Comparison of ENCODE assay signal across 10 mouse cellular contexts in the genomic region with DNA sequence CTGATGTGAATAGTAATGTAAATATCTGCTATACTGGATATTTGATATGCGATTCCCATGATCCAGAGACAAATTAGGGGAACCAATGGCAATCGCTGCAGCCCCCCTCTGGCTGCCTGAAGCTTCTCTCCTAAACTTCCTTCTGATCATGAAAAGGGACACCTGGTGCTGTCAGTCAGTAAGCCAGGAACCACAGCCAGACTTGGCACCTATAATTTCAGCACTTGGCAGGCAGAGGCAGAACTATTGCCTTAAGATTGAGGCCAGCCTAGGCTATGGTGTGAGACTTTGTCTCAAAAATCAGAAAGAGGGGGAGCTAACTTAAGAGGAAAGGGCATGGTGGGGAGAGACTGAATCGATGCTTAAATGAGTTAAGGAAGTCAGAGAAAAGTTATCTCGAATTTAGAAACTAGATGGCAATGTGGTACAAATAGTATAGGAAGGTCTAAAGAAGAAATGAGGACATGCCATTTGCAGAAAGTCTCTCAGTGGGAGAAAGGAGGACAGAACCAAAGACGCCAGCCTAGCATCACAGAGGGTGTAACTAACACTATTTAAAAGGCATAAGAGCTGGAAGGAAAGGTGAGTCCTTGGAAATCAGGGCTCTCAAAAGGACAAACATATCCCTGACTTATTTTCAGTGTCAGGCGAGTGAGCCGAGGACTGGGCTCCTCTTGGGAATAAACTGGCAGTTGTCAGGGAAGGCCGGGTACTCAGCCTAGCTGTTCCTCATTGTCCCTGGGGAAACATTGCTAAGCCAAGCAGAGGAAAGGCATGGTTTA. TPM values are rescaled to one million over a fixed set of nuclear protein-coding genes. Genes with fewer than 3 reads are reported as not detected.
DNase-seq lines count a peak whose midpoint lies in the region; ATAC-seq lines count a peak whose summit lies in the region.
"Had no signal": no experiment of that assay in that cellular context is flagged by ENCODE, and none has a peak within 500 bp of the region (broad histone marks: within the 10 kb centered on the region; RNA-seq: fewer than 3 reads in every experiment).

No protein-coding gene starts in this region.

- H3K27ac ChIP-seq in hindbrain, embryonic 13.5 days = no peak overlapping the region
- H3K27ac ChIP-seq in hindbrain, embryonic 12.5 days = no peak overlapping the region
- no peak overlapping the region for H3K27ac ChIP-seq in midbrain, embryonic 16.5 days (ENCODE audit: low read length)
- H3K27ac ChIP-seq: kidney, embryonic 15.5 days; limb, embryonic 13.5 days had no signal

- peak; percentile 60 for DNase-seq in adrenal gland, postnatal 14 days
- no peak for DNase-seq in adrenal gland, postnatal 4 days (ENCODE audit: low spot score in 2 of 2)
- DNase-seq in gastrocnemius, postnatal 10 days = peak; percentile 41
- peak; percentile 39 for DNase-seq in lung, postnatal 25 days (ENCODE audit: low spot score)

- H3K4me1 ChIP-seq in hindbrain, embryonic 13.5 days (replicated peaks) = 0 out of 2 replicates have a peak, but pooled peaks cover 13% of the 10 kb centered on the region
- no peaks in the 10 kb centered on the region for H3K4me1 ChIP-seq in hindbrain, embryonic 12.5 days
- no peaks in the 10 kb centered on the region for H3K4me1 ChIP-seq in midbrain, embryonic 16.5 days (ENCODE audit: control insufficient read depth, insufficient read depth, low read length)
- H3K4me1 ChIP-seq: kidney, embryonic 15.5 days; limb, embryonic 13.5 days had no signal

- 66% methylated on average over 8 of the region's 8 CpGs for WGBS in hindbrain, embryonic 13.5 days
- 68% methylated on average over 8 of the region's 8 CpGs for WGBS in hindbrain, embryonic 12.5 days
- WGBS in midbrain, embryonic 16.5 days = 62% methylated on average over 8 of the region's 8 CpGs

- no peaks in the 10 kb centered on the region for H3K9me3 ChIP-seq in hindbrain, embryonic 13.5 days
- no peaks in the 10 kb centered on the region for H3K9me3 ChIP-seq in hindbrain, embryonic 12.5 days (replicated peaks)
- H3K9me3 ChIP-seq in midbrain, embryonic 16.5 days (replicated peaks; ENCODE audit: control insufficient read depth, low read length, poor library complexity, severe bottlenecking) = no peaks in the 10 kb centered on the region
- H3K9me3 ChIP-seq: kidney, embryonic 15.5 days had no signal

- 0 out of 2 replicates have a peak overlapping the region, but pooled peaks have one; percentile 20 for H3K9ac ChIP-seq in hindbrain, embryonic 13.5 days
- no peak overlapping the region for H3K9ac ChIP-seq in hindbrain, embryonic 12.5 days
- no peak overlapping the region for H3K9ac ChIP-seq in midbrain, embryonic 16.5 days (ENCODE audit: low read depth, low read length)
- H3K9ac ChIP-seq: kidney, embryonic 15.5 days; limb, embryonic 13.5 days had no signal

- H3K36me3 ChIP-seq in hindbrain, embryonic 13.5 days = peaks cover 24% of the 10 kb centered on the region
- H3K36me3 ChIP-seq in hindbrain, embryonic 12.5 days = peaks cover 13% of the 10 kb centered on the region
- 0 out of 2 replicates have a peak, but pooled peaks cover 2% of the 10 kb centered on the region for H3K36me3 ChIP-seq in midbrain, embryonic 16.5 days (ENCODE audit: control insufficient read depth, insufficient read depth, low read length)

- no peak overlapping the region for H3K4me3 ChIP-seq in hindbrain, embryonic 13.5 days
- no peak overlapping the region for H3K4me3 ChIP-seq in hindbrain, embryonic 12.5 days
- no peak overlapping the region for H3K4me3 ChIP-seq in midbrain, embryonic 16.5 days (ENCODE audit: low read depth, low read length)
- H3K4me3 ChIP-seq: kidney, embryonic 15.5 days; limb, embryonic 13.5 days had no signal

- no peak for ATAC-seq in hindbrain, embryonic 13.5 days (ENCODE audit: low FRiP score)
- no peak for ATAC-seq in hindbrain, embryonic 12.5 days (ENCODE audit: low FRiP score)
- no peak for ATAC-seq in monocyte, adult 5-6 weeks (replicated peaks; ENCODE audit: insufficient number of reproducible peaks, low FRiP score, low TSS enrichment, poor library complexity, severe bottlenecking)
- ATAC-seq in midbrain, embryonic 16.5 days = no peak

- no peak overlapping the region for H3K4me2 ChIP-seq in hindbrain, embryonic 13.5 days
- no peak overlapping the region for H3K4me2 ChIP-seq in hindbrain, embryonic 12.5 days (replicated peaks)
- no peak overlapping the region for H3K4me2 ChIP-seq in midbrain, embryonic 16.5 days (ENCODE audit: low read length)
- H3K4me2 ChIP-seq: kidney, embryonic 15.5 days; limb, embryonic 13.5 days had no signal

- no peaks in the 10 kb centered on the region for H3K27me3 ChIP-seq in hindbrain, embryonic 13.5 days
- H3K27me3 ChIP-seq in hindbrain, embryonic 12.5 days = no peaks in the 10 kb centered on the region
- H3K27me3 ChIP-seq in midbrain, embryonic 16.5 days (ENCODE audit: control insufficient read depth, insufficient read depth, low read depth, low read length) = no peaks in the 10 kb centered on the region
- H3K27me3 ChIP-seq: kidney, embryonic 15.5 days; limb, embryonic 13.5 days had no signal

RNA-seq across cellular contexts. Expression of a gene that starts 14.3 kb away (rescaled TPM):
- 2.3 and 2.8 TPM in 2 replicates for total RNA-seq in adrenal gland, postnatal 14 days (2021)
- 1 to 10 TPM; 5.4 to 5.6 TPM for total RNA-seq in adrenal gland, postnatal 4 days (2021)
- 31.2 and 46.2 TPM in 2 replicates for polyA plus RNA-seq in hindbrain, embryonic 13.5 days (2015; fragmentation: Nextera tagmentation; extraction: Ambion mirVana)
- polyA plus RNA-seq in hindbrain, embryonic 12.5 days (2016; fragmentation: Nextera tagmentation; extraction: Ambion mirVana) = 55.5 and 58.3 TPM in 2 replicates
- total RNA-seq in gastrocnemius, postnatal 10 days (2021) = 1 to 10 TPM; 7.1 to 8.5 TPM
- total RNA-seq in monocyte, adult 5-6 weeks (2017) = not detected in 3 replicates
- polyA plus RNA-seq in midbrain, embryonic 16.5 days (2015; fragmentation: Nextera tagmentation; extraction: Ambion mirVana) = 42.6 and 55.6 TPM in 2 replicates

RNA-seq across cellular contexts. Expression of a gene that starts 24.4 kb away (rescaled TPM):
- 416 and 423 TPM in 2 replicates for total RNA-seq in adrenal gland, postnatal 14 days (2021)
- total RNA-seq in adrenal gland, postnatal 4 days (2021) = 100 to 1,000 TPM; 177 to 190 TPM
- polyA plus RNA-seq in hindbrain, embryonic 13.5 days (2015; fragmentation: Nextera tagmentation; extraction: Ambion mirVana) = 258 and 261 TPM in 2 replicates
- 209 TPM in 2 replicates for polyA plus RNA-seq in hindbrain, embryonic 12.5 days (2016; fragmentation: Nextera tagmentation; extraction: Ambion mirVana)
- total RNA-seq in gastrocnemius, postnatal 10 days (2021) = 100 to 1,000 TPM; 153 to 155 TPM
- 117 to 151 TPM (median 134 TPM) in 3 replicates for total RNA-seq in monocyte, adult 5-6 weeks (2017)
- polyA plus RNA-seq in midbrain, embryonic 16.5 days (2015; fragmentation: Nextera tagmentation; extraction: Ambion mirVana) = 248 and 250 TPM in 2 replicates

RNA-seq across cellular contexts. Expression of a gene that starts 33.2 kb away (rescaled TPM):
- 26.5 and 29.4 TPM in 2 replicates for total RNA-seq in adrenal gland, postnatal 14 days (2021)
- 10 to 100 TPM; 35.6 to 37.4 TPM for total RNA-seq in adrenal gland, postnatal 4 days (2021)
- 56.2 and 61.6 TPM in 2 replicates for polyA plus RNA-seq in hindbrain, embryonic 13.5 days (2015; fragmentation: Nextera tagmentation; extraction: Ambion mirVana)
- 49.8 and 56.6 TPM in 2 replicates for polyA plus RNA-seq in hindbrain, embryonic 12.5 days (2016; fragmentation: Nextera tagmentation; extraction: Ambion mirVana)
- 10 to 100 TPM; 14.9 to 20.1 TPM for total RNA-seq in gastrocnemius, postnatal 10 days (2021)
- total RNA-seq in monocyte, adult 5-6 weeks (2017) = 8.5 to 26.3 TPM (median 9.7 TPM) in 3 replicates
- polyA plus RNA-seq in midbrain, embryonic 16.5 days (2015; fragmentation: Nextera tagmentation; extraction: Ambion mirVana) = 61.6 and 62.6 TPM in 2 replicates

RNA-seq across cellular contexts. Expression of a gene that starts 33.3 kb away (rescaled TPM):
- 551 and 591 TPM in 2 replicates for total RNA-seq in adrenal gland, postnatal 14 days (2021)
- 100 to 1,000 TPM; 354 to 392 TPM for total RNA-seq in adrenal gland, postnatal 4 days (2021)
- polyA plus RNA-seq in hindbrain, embryonic 13.5 days (2015; fragmentation: Nextera tagmentation; extraction: Ambion mirVana) = 212 and 215 TPM in 2 replicates
- 182 and 188 TPM in 2 replicates for polyA plus RNA-seq in hindbrain, embryonic 12.5 days (2016; fragmentation: Nextera tagmentation; extraction: Ambion mirVana)
- 100 to 1,000 TPM; 406 to 473 TPM for total RNA-seq in gastrocnemius, postnatal 10 days (2021)
- total RNA-seq in monocyte, adult 5-6 weeks (2017) = 58.5 to 72.9 TPM (median 61.1 TPM) in 3 replicates
- 206 and 208 TPM in 2 replicates for polyA plus RNA-seq in midbrain, embryonic 16.5 days (2015; fragmentation: Nextera tagmentation; extraction: Ambion mirVana)

Comparison
In these comparisons a context has a peak if more than half of its experiments do, and no peak if none do; other contexts are left out.
1. DNase-seq: peak in adrenal gland, postnatal 14 days (single experiment), gastrocnemius, postnatal 10 days (single experiment) and lung, postnatal 25 days (single experiment); none in adrenal gland, postnatal 4 days (0 of 2).